Mouse (Mus musculus): Measurements from ENCODE around the gene Hist1h2af. TPM values are rescaled to one million over a fixed set of nuclear protein-coding genes. Genes with fewer than 3 reads are reported as not detected.
"Not testable (repeated sequence)": the region's sequence is repeated elsewhere in the genome, so short reads cannot be mapped to it uniquely, and the experiment has no call there.

Gene Hist1h2af
- polyA plus RNA-seq, 1 experiment from 2014 or later = 13.8 TPM

GRCm38 (mm10) chr13:23575864-23576313, 42.2 kb downstream of the Hist1h2af start:
- H3K27ac ChIP-seq (ENCODE audit: low read depth, low read length) = peak overlapping the region; percentile 78
- not testable (repeated sequence) for H3K4me1 ChIP-seq (ENCODE audit: control insufficient read depth, insufficient read depth, low read length); ATAC-seq (ENCODE audit: low FRiP score, low TSS enrichment); H3K27me3 ChIP-seq (ENCODE audit: control insufficient read depth, insufficient read depth, low read length); H3K9me3 ChIP-seq (ENCODE audit: control insufficient read depth, low read length); H3K36me3 ChIP-seq (ENCODE audit: control insufficient read depth, insufficient read depth, low read length)
- 0% methylated on average over 8 of the region's 40 CpGs for whole genome bisulfite sequencing
- peak overlapping the region; percentile 60 for H3K4me2 ChIP-seq (replicated peaks; ENCODE audit: low read depth, low read length)
- peak overlapping the region; percentile 54 for H3K4me3 ChIP-seq (ENCODE audit: low read length)
- H3K9ac ChIP-seq (ENCODE audit: low read depth, low read length) = peak overlapping the region; percentile 80

GRCm38 (mm10) chr13:23576351-23576881, 42.7 kb downstream of the Hist1h2af start:
- H3K9ac ChIP-seq (ENCODE audit: low read depth, low read length) = peak overlapping the region; percentile 80
- H3K27ac ChIP-seq (ENCODE audit: low read depth, low read length) = peak overlapping the region; percentile 78
- H3K4me2 ChIP-seq (replicated peaks; ENCODE audit: low read depth, low read length) = peak overlapping the region; percentile 60
- no peaks in the 10 kb centered on the region for H3K27me3 ChIP-seq (ENCODE audit: control insufficient read depth, insufficient read depth, low read length)
- H3K4me3 ChIP-seq (ENCODE audit: low read length) = peak overlapping the region; percentile 54
- no peaks in the 10 kb centered on the region for H3K9me3 ChIP-seq (ENCODE audit: control insufficient read depth, low read length)
- WGBS = 6% methylated on average over 7 of the region's 7 CpGs
- H3K4me1 ChIP-seq (ENCODE audit: control insufficient read depth, insufficient read depth, low read length) = 0 out of 2 replicates have a peak, but pooled peaks cover 11% of the 10 kb centered on the region
- no peak for ATAC-seq (ENCODE audit: low FRiP score, low TSS enrichment)
- no peaks in the 10 kb centered on the region for H3K36me3 ChIP-seq (ENCODE audit: control insufficient read depth, insufficient read depth, low read length)

- no peak for ATAC-seq (ENCODE audit: low FRiP score, low TSS enrichment)
- Histone ChIP-seq H3K27ac (ENCODE audit: low read depth, low read length) (peak overlapping the region; percentile 78), H3K9me3 (ENCODE audit: control insufficient read depth, low read length) (no peaks in the 10 kb centered on the region), H3K27me3 (ENCODE audit: control insufficient read depth, insufficient read depth, low read length) (no peaks in the 10 kb centered on the region), H3K9ac (ENCODE audit: low read depth, low read length) (peak overlapping the region; percentile 80; the same call in 1 of the 2 replicates), H3K4me2 (replicated peaks; ENCODE audit: low read depth, low read length) (peak overlapping the region; percentile 60), H3K36me3 (ENCODE audit: control insufficient read depth, insufficient read depth, low read length) (no peaks in the 10 kb centered on the region), H3K4me3 (ENCODE audit: low read length) (peak overlapping the region; percentile 54), H3K4me1 (ENCODE audit: control insufficient read depth, insufficient read depth, low read length) (0 out of 2 replicates have a peak, but pooled peaks cover 11% of the 10 kb centered on the region)
- 43% methylated on average over 6 of the region's 6 CpGs for WGBS
These were observed 43.4 kb downstream of the Hist1h2af start for GRCm38 (mm10) chr13:23576906-23577639.

- Histone ChIP-seq H3K27ac (ENCODE audit: low read depth, low read length) (0 out of 2 replicates have a peak overlapping the region, but pooled peaks have one; percentile 37), H3K9me3 (ENCODE audit: control insufficient read depth, low read length) (no peaks in the 10 kb centered on the region), H3K4me2 (replicated peaks; ENCODE audit: low read depth, low read length) (no peak overlapping the region), H3K36me3 (ENCODE audit: control insufficient read depth, insufficient read depth, low read length) (no peaks in the 10 kb centered on the region), H3K4me1 (ENCODE audit: control insufficient read depth, insufficient read depth, low read length) (peaks cover 13% of the 10 kb centered on the region), H3K4me3 (ENCODE audit: low read length) (no peak overlapping the region), H3K9ac (ENCODE audit: low read depth, low read length) (no peak overlapping the region), H3K27me3 (ENCODE audit: control insufficient read depth, insufficient read depth, low read length) (no peaks in the 10 kb centered on the region)
- WGBS = 98% methylated on average over 1 of the region's 1 CpGs
- no peak for ATAC-seq (ENCODE audit: low FRiP score, low TSS enrichment)
These were observed 44.1 kb downstream of the Hist1h2af start for GRCm38 (mm10) chr13:23577835-23578234.

GRCm38 (mm10) chr13:23581408-23582218, 47.9 kb downstream of the Hist1h2af start, which contains the start of gene Hist1h4d:
Gene Hist1h4d, plus strand, starts transcription at chr13:23581598.
- Histone ChIP-seq H3K9ac (ENCODE audit: low read depth, low read length) (peak within 1 kb of the TSS; percentile 84), H3K9me3 (ENCODE audit: control insufficient read depth, low read length) (no peaks in the 10 kb centered on the region), H3K27me3 (ENCODE audit: control insufficient read depth, insufficient read depth, low read length) (no peaks in the 10 kb centered on the region), H3K36me3 (ENCODE audit: control insufficient read depth, insufficient read depth, low read length) (no peaks in the 10 kb centered on the region), H3K27ac (ENCODE audit: low read depth, low read length) (peak within 1 kb of the TSS; percentile 97), H3K4me1 (ENCODE audit: control insufficient read depth, insufficient read depth, low read length) (peaks cover 20% of the 10 kb centered on the region), H3K4me2 (replicated peaks; ENCODE audit: low read depth, low read length) (peak within 1 kb of the TSS; percentile 81), H3K4me3 (ENCODE audit: low read length) (peak within 1 kb of the TSS; percentile 56)
- peak; percentile 90 for ATAC-seq (ENCODE audit: low FRiP score, low TSS enrichment)
- WGBS = under 1% methylated on average over 43 of the region's 43 CpGs

- H3K36me3 ChIP-seq (ENCODE audit: control insufficient read depth, insufficient read depth, low read length) = no peaks in the 10 kb centered on the region
- H3K4me2 ChIP-seq (replicated peaks; ENCODE audit: low read depth, low read length) = peak overlapping the region; percentile 81
- 12% methylated on average over 6 of the region's 6 CpGs for WGBS
- peak overlapping the region; percentile 84 for H3K9ac ChIP-seq (ENCODE audit: low read depth, low read length)
- peak overlapping the region; percentile 56 for H3K4me3 ChIP-seq (ENCODE audit: low read length)
- ATAC-seq (ENCODE audit: low FRiP score, low TSS enrichment) = no peak
- no peaks in the 10 kb centered on the region for H3K9me3 ChIP-seq (ENCODE audit: control insufficient read depth, low read length)
- peak overlapping the region; percentile 97 for H3K27ac ChIP-seq (ENCODE audit: low read depth, low read length)
- H3K4me1 ChIP-seq (ENCODE audit: control insufficient read depth, insufficient read depth, low read length) = peaks cover 17% of the 10 kb centered on the region
- H3K27me3 ChIP-seq (ENCODE audit: control insufficient read depth, insufficient read depth, low read length) = no peaks in the 10 kb centered on the region
These were observed 48.7 kb downstream of the Hist1h2af start for GRCm38 (mm10) chr13:23582219-23583056.

- ATAC-seq (ENCODE audit: low FRiP score, low TSS enrichment) = no peak
- Histone ChIP-seq H3K27ac (ENCODE audit: low read depth, low read length) (peak overlapping the region; percentile 97), H3K27me3 (ENCODE audit: control insufficient read depth, insufficient read depth, low read length) (no peaks in the 10 kb centered on the region), H3K4me2 (replicated peaks; ENCODE audit: low read depth, low read length) (no peak overlapping the region), H3K36me3 (ENCODE audit: control insufficient read depth, insufficient read depth, low read length) (no peaks in the 10 kb centered on the region), H3K4me3 (ENCODE audit: low read length) (no peak overlapping the region), H3K9me3 (ENCODE audit: control insufficient read depth, low read length) (no peaks in the 10 kb centered on the region), H3K9ac (ENCODE audit: low read depth, low read length) (no peak overlapping the region; the same call in 1 of the 2 replicates), H3K4me1 (ENCODE audit: control insufficient read depth, insufficient read depth, low read length) (peaks cover 17% of the 10 kb centered on the region)
These were observed 49.8 kb downstream of the Hist1h2af start for GRCm38 (mm10) chr13:23583387-23584068.
